Mouse (Mus musculus): ENCODE data around the gene Fn1. TPM values are rescaled to one million over a fixed set of nuclear protein-coding genes. Genes with fewer than 3 reads are reported as not detected.

Fn1 gene
- 16.4 TPM for polyA plus RNA-seq (2014; fragmentation: Illumina TruSeq; extraction: RNeasy Lipid Tissue Mini Kit (QIAGEN cat#74804); ENCODE audit: low replicate concordance)

GRCm38 (mm10) chr1:71652551-71653399 is at the start of gene Fn1:
Fn1 (minus strand) TSS chr1:71653200.

GRCm38 (mm10) chr1:71556688-71557612 is 96.0 kb downstream of the Fn1 start, which contains the start of gene Atic:
Atic (plus strand) TSS chr1:71557150.

Other genes starting within 250 kb of the Fn1 start
- gene Abca12, start 238.3 kb downstream of the Fn1 start, polyA plus RNA-seq (2014; fragmentation: Illumina TruSeq; extraction: RNeasy Lipid Tissue Mini Kit (QIAGEN cat#74804); ENCODE audit: low replicate concordance): not detected
- 45.6 TPM for gene Atic, start 96.0 kb downstream of the Fn1 start, polyA plus RNA-seq (2014; fragmentation: Illumina TruSeq; extraction: RNeasy Lipid Tissue Mini Kit (QIAGEN cat#74804); ENCODE audit: low replicate concordance)

All from small intestine, adult 10 weeks (tissue).